Mouse (Mus musculus): ENCODE data around the gene Col18a1. TPM values are rescaled to one million over a fixed set of nuclear protein-coding genes. Genes with fewer than 3 reads are reported as not detected.
"Not testable (repeated sequence)": the region's sequence is repeated elsewhere in the genome, so short reads cannot be mapped to it uniquely, and the experiment has no call there.

The Col18a1 gene
- polyA plus RNA-seq, 1 experiment from 2014 or later: 271 TPM

DNA sequence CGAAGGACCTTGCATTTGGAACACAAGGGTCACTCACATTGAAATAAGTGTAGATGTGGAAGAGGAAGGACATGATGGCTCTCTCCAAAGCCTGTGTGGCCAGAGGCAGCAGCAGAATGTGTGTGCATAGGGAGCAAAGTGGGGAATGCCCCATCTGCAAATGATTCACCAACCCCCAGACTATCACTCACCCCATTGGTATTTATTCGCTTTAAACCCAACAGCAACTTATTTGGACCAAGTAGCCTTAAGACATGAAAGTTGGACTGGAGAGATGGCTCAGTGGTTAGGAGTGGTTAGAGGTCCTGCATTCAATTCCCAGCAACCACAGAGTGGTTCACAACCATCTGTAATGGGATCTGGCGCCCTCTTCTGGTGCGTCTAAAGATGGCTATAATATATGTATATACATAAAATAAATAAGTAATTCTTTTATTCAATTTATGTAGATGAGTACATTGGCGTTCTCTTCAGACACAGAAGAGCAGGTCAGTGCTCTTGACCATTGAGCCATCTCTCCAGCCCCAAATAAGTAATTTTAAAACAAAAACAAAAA lies 31.0 kb downstream of the Col18a1 start:
- H3K27me3 ChIP-seq (replicated peaks): no peaks in the 10 kb centered on the region
- peaks cover 13% of the 10 kb centered on the region for H3K36me3 ChIP-seq
- H3K4me2 ChIP-seq: no peak overlapping the region
- no peak overlapping the region for H3K9ac ChIP-seq
- no peaks in the 10 kb centered on the region for H3K9me3 ChIP-seq (replicated peaks)
- no peak overlapping the region for H3K4me3 ChIP-seq
- peaks cover 68% of the 10 kb centered on the region for H3K4me1 ChIP-seq (replicated peaks)
- ATAC-seq (ENCODE audit: insufficient number of reproducible peaks, low FRiP score): no peak
- 89% methylated on average over 5 of the region's 5 CpGs for WGBS
- peak overlapping the region; percentile 58 for H3K27ac ChIP-seq (ENCODE audit: poor library complexity, severe bottlenecking)

DNA sequence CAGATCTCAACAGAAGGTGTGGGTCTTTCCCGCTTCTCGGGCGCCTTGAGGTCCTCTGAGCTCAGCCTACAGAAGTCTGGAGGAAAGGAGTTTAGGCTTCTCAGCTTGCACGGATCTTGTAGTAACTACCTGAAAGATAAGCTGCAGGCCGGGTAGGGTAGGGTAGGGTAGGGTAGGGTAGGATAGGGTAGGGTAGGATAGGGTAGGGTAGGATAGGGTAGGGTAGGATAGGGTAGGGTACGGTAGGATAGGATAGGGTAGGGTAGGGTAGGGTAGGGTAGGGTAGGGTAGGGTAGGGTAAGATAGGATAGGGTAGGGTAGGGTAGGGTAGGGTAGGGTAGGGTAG lies 31.6 kb downstream of the Col18a1 start:
- WGBS: 17% methylated on average over 6 of the region's 6 CpGs
- H3K9ac ChIP-seq; H3K27me3 ChIP-seq (replicated peaks); H3K9me3 ChIP-seq (replicated peaks); ATAC-seq (ENCODE audit: insufficient number of reproducible peaks, low FRiP score); H3K4me3 ChIP-seq: not testable (repeated sequence)
- peaks cover 68% of the 10 kb centered on the region for H3K4me1 ChIP-seq (replicated peaks)
- peak overlapping the region; percentile 1; the same call in 1 of the 2 replicates for H3K4me2 ChIP-seq
- H3K27ac ChIP-seq (ENCODE audit: poor library complexity, severe bottlenecking): peak overlapping the region; percentile 58
- peaks cover 13% of the 10 kb centered on the region for H3K36me3 ChIP-seq

DNA sequence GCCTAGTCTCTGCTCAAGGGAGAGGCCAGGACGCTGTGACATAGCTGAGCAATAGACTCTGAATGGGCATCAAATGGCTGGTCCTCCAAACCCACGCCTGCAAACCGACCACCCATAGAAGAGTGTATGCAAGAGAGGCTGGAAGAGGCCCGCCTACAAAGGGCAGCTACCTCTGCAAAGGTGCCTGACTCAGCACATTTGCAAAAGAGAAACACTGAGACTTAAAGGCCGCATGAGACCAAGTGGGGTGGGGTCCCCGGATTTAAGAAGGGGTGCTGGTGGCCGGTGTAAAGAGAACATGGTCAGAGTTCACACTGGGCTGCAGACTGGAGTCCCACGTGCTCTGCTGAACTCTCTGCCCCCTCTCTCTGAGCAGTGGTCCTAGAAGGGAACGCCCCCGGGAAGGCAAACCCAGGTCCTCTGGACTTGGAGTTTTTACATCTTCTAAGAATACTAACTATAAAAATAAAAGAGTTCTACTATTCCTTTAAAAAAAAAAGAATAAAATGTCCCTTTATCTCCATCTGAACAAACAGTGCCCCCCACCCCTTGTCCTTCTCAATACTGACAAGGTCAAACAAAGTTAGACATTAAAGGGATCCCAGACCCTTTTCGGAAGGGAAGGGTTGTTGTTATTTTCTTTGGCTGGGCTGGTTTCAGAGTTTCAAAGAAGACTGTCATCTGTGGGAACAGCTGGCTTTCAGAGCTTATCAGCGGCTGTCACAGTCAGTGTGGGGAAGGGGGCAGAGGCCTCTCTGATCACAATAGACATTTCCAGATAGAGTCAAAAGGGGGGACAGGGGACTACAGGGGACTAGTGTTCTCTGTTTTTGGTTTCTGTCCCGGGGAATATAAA lies 32.2 kb downstream of the Col18a1 start:
- peak overlapping the region; percentile 1; the same call in 1 of the 2 replicates for H3K4me2 ChIP-seq
- H3K27ac ChIP-seq (ENCODE audit: poor library complexity, severe bottlenecking): peak overlapping the region; percentile 58
- peaks cover 67% of the 10 kb centered on the region for H3K4me1 ChIP-seq (replicated peaks)
- peaks cover 13% of the 10 kb centered on the region for H3K36me3 ChIP-seq
- no peaks in the 10 kb centered on the region for H3K27me3 ChIP-seq (replicated peaks)
- 33% methylated on average over 13 of the region's 13 CpGs for WGBS
- no peaks in the 10 kb centered on the region for H3K9me3 ChIP-seq (replicated peaks)
- peak; percentile 66 for ATAC-seq (ENCODE audit: insufficient number of reproducible peaks, low FRiP score)
- H3K4me3 ChIP-seq: no peak overlapping the region
- no peak overlapping the region for H3K9ac ChIP-seq

DNA sequence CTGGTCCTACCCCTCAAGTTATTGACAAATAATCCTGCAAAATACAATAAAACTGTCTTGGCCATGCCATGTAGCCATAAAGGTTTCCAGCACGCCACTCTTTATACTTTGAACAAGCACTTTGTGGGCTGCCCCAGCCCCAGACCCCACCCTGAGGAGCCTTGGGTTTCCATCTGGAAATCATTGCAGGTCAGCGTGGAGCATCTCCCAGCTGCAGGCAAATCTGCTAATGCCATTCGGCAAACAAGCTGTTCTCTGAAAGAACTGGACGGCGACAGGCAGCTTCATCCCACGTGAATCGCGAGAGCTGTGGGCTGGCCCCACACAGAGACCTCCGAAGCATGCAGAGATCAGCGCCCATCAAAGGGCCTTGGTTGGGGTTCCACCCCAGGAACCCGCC lies 34.2 kb downstream of the Col18a1 start:
- H3K27ac ChIP-seq (ENCODE audit: poor library complexity, severe bottlenecking): 0 out of 2 replicates have a peak overlapping the region, but pooled peaks have one; percentile 14
- H3K4me2 ChIP-seq: no peak overlapping the region
- H3K9me3 ChIP-seq (replicated peaks): no peaks in the 10 kb centered on the region
- WGBS: 66% methylated on average over 11 of the region's 11 CpGs
- H3K4me1 ChIP-seq (replicated peaks): peaks cover 53% of the 10 kb centered on the region
- H3K4me3 ChIP-seq: no peak overlapping the region
- ATAC-seq (ENCODE audit: insufficient number of reproducible peaks, low FRiP score): no peak
- peaks cover 9% of the 10 kb centered on the region for H3K36me3 ChIP-seq
- H3K9ac ChIP-seq: peak overlapping the region; percentile 31; the same call in 1 of the 2 replicates
- H3K27me3 ChIP-seq (replicated peaks): no peaks in the 10 kb centered on the region

DNA sequence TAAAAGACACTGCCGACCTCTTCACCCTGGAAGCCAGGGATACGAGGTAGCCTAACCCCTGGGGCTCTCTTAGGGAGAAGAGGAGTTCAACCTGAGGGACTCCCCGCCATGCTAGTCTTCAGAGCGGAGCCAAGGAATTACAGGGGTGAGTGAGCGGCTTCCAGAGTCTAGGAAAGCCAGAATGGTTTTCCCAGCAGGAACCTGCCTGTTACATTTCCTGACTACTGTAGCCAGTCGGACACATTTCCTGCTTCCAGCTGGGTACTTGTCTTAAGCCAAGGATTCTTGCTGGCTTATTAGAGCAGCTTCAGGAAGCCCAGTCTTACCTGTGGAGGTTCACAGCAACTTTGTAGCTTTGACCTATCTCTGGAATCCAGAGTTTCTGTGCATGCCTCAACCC lies 34.8 kb downstream of the Col18a1 start:
- Histone ChIP-seq H3K4me3 (no peak overlapping the region), H3K9me3 (replicated peaks) (no peaks in the 10 kb centered on the region), H3K9ac (peak overlapping the region; percentile 31; the same call in 1 of the 2 replicates), H3K4me1 (replicated peaks) (peaks cover 56% of the 10 kb centered on the region), H3K36me3 (peaks cover 3% of the 10 kb centered on the region; the same call in 1 of the 2 replicates), H3K4me2 (no peak overlapping the region), H3K27me3 (replicated peaks) (no peaks in the 10 kb centered on the region), H3K27ac (ENCODE audit: poor library complexity, severe bottlenecking) (peak overlapping the region; percentile 57; the same call in 1 of the 2 replicates)
- ATAC-seq (ENCODE audit: insufficient number of reproducible peaks, low FRiP score): no peak
- WGBS: 65% methylated on average over 6 of the region's 6 CpGs

DNA sequence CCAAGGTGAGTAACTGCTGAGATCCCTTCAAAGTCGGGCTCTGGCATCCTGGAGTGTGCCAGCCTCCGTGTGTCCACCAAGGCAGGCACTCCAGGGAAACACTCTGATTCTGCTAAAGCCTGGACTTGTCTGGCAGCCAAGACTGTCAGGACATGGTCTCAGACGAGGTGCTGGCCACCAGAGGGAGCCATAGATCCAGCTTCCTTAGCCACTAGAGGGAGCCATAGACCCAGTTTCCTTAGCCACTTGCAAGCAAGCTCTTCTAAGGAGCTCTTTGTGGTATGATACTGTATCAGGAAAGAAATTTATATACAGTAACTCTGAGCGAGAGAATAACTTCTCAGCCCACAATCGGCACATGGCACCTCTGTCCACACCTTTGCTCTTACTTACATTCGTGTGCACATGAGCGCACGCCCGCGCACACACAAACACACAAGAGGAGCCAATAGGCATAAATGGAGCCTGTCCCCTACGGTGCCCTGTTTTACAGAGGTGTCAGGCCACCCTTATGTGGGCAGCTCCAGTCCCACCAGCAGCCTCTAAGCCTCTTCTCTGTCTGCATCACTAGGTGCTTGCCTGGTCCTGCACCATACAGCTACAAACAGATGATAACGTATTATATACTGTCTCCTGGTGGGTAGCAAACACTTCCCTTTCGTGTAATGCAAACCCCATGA lies 35.6 kb downstream of the Col18a1 start:
- H3K27ac ChIP-seq (ENCODE audit: poor library complexity, severe bottlenecking): peak overlapping the region; percentile 57

DNA sequence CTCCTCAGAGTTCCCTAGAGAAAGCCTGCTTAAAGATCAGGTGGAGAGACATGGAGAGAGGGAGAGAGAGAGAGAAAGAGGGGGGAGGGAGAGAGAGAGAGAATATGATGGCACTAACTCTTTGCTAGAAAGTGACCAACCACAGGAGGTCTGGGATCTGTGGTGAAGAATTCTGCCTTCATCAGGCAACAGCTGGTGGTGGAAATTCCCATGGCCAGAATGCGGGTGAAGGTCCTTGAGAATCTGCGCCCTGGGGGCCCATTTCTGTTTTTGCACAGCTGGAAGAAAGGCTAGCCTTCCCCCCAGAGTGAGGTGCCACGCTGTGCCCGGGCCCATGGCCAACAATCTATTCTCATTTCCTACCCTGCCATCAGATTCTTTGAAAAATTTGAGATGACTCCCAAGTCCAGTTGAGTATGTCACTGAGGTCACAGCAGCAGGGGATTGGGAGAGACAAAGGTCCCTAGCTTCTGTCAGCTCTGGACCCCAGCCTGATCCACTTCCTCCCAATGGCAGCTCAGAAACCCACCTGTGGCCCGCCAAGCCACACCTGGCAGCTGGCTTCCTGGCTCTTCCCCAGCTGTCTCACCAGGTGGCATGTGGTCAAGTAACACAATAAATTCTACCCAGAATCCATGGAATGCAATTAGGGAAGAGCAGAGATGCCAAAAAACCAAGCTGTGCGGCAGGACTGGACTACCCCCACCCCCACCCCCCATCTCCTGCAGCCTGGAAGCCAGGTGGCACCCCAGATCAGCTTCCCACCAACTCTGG lies 36.5 kb downstream of the Col18a1 start:
- Histone ChIP-seq H3K9ac (0 out of 2 replicates have a peak overlapping the region, but pooled peaks have one; percentile 4), H3K27me3 (replicated peaks) (no peaks in the 10 kb centered on the region), H3K4me2 (no peak overlapping the region), H3K27ac (ENCODE audit: poor library complexity, severe bottlenecking) (no peak overlapping the region), H3K4me1 (replicated peaks) (peaks cover 65% of the 10 kb centered on the region), H3K36me3 (no peaks in the 10 kb centered on the region), H3K4me3 (no peak overlapping the region), H3K9me3 (replicated peaks) (no peaks in the 10 kb centered on the region)
- WGBS: 84% methylated on average over 6 of the region's 6 CpGs
- ATAC-seq (ENCODE audit: insufficient number of reproducible peaks, low FRiP score): no peak

More for the DNA sequence above, 35.6 kb downstream of the Col18a1 start:
- ATAC-seq (ENCODE audit: insufficient number of reproducible peaks, low FRiP score): peak; percentile 13; the same call in 1 of the 2 replicates
- 46% methylated on average over 13 of the region's 13 CpGs for WGBS
- Histone ChIP-seq H3K4me2 (no peak overlapping the region), H3K4me3 (no peak overlapping the region), H3K9me3 (replicated peaks) (no peaks in the 10 kb centered on the region), H3K36me3 (no peaks in the 10 kb centered on the region), H3K9ac (0 out of 2 replicates have a peak overlapping the region, but pooled peaks have one; percentile 4), H3K27me3 (replicated peaks) (no peaks in the 10 kb centered on the region), H3K4me1 (replicated peaks) (peaks cover 64% of the 10 kb centered on the region)

DNA sequence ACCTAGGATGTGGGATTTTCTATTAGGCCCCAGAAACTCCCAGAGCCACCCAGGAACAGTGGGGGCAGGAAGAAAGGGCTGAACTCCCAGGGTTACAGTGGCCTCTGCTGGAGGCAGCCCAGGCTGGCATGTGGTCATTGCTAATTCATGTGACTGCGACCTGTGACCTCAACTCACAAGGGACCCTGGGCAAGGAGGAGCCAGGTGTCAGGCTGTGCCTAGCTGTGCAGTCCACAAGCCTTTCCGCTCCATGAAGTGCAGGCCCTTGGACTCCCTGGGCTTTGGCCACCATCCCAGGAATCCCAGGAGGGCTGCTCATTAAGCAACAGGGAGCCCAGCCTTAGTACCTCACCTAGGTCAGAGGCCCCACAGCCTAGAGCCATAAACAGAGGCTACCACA lies 38.4 kb downstream of the Col18a1 start:
- Histone ChIP-seq H3K27me3 (replicated peaks) (no peaks in the 10 kb centered on the region), H3K9ac (no peak overlapping the region), H3K9me3 (replicated peaks) (no peaks in the 10 kb centered on the region), H3K27ac (ENCODE audit: poor library complexity, severe bottlenecking) (no peak overlapping the region), H3K4me2 (no peak overlapping the region), H3K4me1 (replicated peaks) (peaks cover 57% of the 10 kb centered on the region), H3K36me3 (no peaks in the 10 kb centered on the region), H3K4me3 (no peak overlapping the region)
- ATAC-seq (ENCODE audit: insufficient number of reproducible peaks, low FRiP score): no peak
- WGBS: 74% methylated on average over 2 of the region's 2 CpGs

DNA sequence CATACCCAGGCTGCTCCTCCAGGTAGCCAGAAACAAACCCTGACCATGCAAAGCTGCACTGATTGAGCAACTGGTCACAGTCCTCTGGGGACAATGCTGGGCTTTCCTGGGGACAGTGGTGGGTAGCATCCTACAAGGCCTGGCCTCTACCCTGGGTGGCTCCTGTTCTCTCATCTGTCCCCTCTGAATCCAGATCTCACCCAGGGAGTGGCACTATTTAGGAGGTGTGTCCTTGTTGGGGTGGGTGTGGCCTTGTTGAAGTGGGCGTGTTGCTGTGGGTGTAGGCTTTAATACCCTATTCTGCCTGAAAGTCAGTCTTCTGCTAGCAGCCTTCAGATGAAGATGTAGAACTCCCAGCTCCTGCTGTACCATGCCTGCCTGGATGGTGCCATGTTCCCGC lies 39.8 kb downstream of the Col18a1 start:
- H3K4me2 ChIP-seq: no peak overlapping the region
- no peak overlapping the region for H3K27ac ChIP-seq (ENCODE audit: poor library complexity, severe bottlenecking)
- ATAC-seq (ENCODE audit: insufficient number of reproducible peaks, low FRiP score): no peak
- H3K4me1 ChIP-seq (replicated peaks): peaks cover 49% of the 10 kb centered on the region
- no peaks in the 10 kb centered on the region for H3K36me3 ChIP-seq
- H3K9me3 ChIP-seq (replicated peaks): no peaks in the 10 kb centered on the region
- no peak overlapping the region for H3K9ac ChIP-seq
- WGBS: 90% methylated on average over 2 of the region's 2 CpGs
- no peak overlapping the region for H3K4me3 ChIP-seq
- no peaks in the 10 kb centered on the region for H3K27me3 ChIP-seq (replicated peaks)

DNA sequence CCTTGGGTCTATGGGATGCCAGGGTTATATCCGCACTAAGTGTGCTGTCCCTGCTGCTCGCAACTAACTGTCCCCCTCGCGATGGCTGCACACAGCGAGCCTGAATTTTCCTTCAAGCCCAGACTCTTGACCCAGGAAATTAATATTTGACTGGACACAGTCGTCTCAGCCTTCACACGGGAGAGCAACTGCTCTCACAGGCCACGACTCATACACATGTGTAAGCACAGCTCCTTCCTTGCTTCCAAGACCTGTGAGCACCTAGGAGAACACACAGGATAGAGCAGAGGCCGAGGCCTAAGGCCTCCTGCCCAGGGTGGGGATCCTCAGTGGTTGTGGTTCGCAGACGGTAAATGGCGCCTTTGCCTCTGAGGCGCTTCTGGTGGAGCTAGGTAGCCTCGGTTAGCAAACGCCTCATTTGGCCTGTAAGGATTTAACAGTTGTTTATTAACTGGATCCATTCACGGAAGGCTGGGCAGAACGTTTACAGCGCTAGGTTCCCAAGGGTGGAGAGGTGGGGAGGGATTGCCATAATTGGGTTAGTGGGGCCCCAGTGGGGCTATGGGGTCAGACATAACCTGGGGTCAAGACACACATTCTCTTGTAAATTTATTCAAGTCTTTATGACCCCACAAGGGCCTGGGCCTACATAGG lies 41.1 kb downstream of the Col18a1 start:
- H3K27ac ChIP-seq (ENCODE audit: poor library complexity, severe bottlenecking): no peak overlapping the region
- 0 out of 2 replicates have a peak, but pooled peaks cover 4% of the 10 kb centered on the region for H3K36me3 ChIP-seq
- peaks cover 41% of the 10 kb centered on the region for H3K4me1 ChIP-seq (replicated peaks)
- 90% methylated on average over 18 of the region's 18 CpGs for WGBS
- H3K9ac ChIP-seq: no peak overlapping the region
- no peak overlapping the region for H3K4me3 ChIP-seq
- H3K27me3 ChIP-seq (replicated peaks): no peaks in the 10 kb centered on the region
- no peaks in the 10 kb centered on the region for H3K9me3 ChIP-seq (replicated peaks)
- no peak overlapping the region for H3K4me2 ChIP-seq
- ATAC-seq (ENCODE audit: insufficient number of reproducible peaks, low FRiP score): no peak

Data from heart, embryonic 12.5 days (tissue).